Mouse (Mus musculus): ENCODE results near the gene Cab39. TPM values are rescaled to one million over a fixed set of nuclear protein-coding genes. Genes with fewer than 3 reads are reported as not detected.
A peak's percentile ranks its signal among the peaks of the same experiment; 100 is the strongest.

The Cab39 gene
- total and polyA plus RNA-seq, 3 experiments = 90.2 to 239 (median 111) TPM

DNA sequence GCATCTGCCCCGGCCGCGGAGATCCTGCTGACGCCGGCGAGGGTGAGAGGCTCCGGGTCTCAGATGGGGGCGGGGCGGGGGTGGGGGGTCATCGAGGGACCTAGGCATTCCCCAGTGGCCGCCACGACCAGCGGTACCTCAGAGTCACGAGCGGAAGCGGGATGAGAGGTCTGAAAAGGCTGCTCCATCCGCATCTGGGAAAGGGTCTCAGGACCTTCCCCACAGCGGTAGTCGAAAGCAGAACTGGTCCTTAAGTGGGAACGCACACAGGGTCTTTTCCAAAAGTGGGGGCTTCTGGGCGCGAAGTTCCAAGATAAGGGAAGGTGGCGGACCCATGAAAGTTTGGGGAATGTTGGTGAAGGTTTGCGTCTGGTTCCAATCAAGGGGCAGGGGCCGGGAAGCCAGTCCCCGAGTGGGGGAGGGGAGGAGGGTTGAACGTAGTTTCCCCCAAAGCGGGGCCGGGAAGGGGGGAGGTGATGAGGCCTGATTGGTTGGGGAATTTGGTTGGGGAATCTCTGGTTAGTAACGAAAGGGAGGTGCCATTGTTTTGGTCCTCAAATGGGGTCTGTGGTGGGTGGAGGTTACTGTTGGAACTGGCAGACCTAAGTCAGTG is 101.6 kb downstream of the Cab39 start:
- Histone ChIP-seq H3K79me2 (replicated peaks; ENCODE audit: control insufficient read depth, extremely low read depth, insufficient read depth, poor library complexity, severe bottlenecking) (peaks cover 36% of the 10 kb centered on the region), H3K27me3 (replicated peaks) (no peaks in the 10 kb centered on the region), H3K36me3 (replicated peaks in 1 of 2; ENCODE audit: control insufficient read depth in 1 of 2, insufficient read depth in 1 of 2, low read length in 1 of 2) (peaks cover 0 to 10% of the 10 kb centered on the region in 2 experiments), H3K27ac (ENCODE audit: insufficient read depth, low read depth) (peak overlapping the region; percentile 92), H3K4me3 (replicated peaks in 1 of 3; ENCODE audit: low read depth in 2 of 3, low read length in 2 of 3, poor library complexity in 1 of 3) (peak overlapping the region; percentile 83 to 96 (median 86)), H3K9ac (ENCODE audit: insufficient read depth, low read depth) (peak overlapping the region; percentile 86), H3K4me1 (ENCODE audit: control insufficient read depth in 1 of 2, insufficient read depth in 2 of 2) (peaks cover 14 to 40% of the 10 kb centered on the region in 2 experiments), H3K9me3 (replicated peaks; ENCODE audit: low read length) (peaks cover 3% of the 10 kb centered on the region), H3K4me2 (ENCODE audit: insufficient read depth, low read depth, poor library complexity, severe bottlenecking) (peak overlapping the region; percentile 54)
- TF ChIP-seq MAFK (IDR thresholded peaks at IDR 0.05; ENCODE audit: insufficient replicate concordance, low read length) (no peak), IRF4 (IDR thresholded peaks at IDR 0.05; ENCODE audit: low read depth, low read length) (no peak), HCFC1 (IDR thresholded peaks at IDR 0.05; ENCODE audit: low read depth, low read length) (0 out of 2 replicates have a peak, but pooled peaks have one; percentile 0), CHD2 (IDR thresholded peaks at IDR 0.05; ENCODE audit: low read length) (peak; percentile 59), ETS1 (conservative IDR thresholded peaks at IDR 0.05; ENCODE audit: low read depth, low read length) (no peak), RAD21 (IDR thresholded peaks at IDR 0.05; ENCODE audit: low read depth, low read length) (no peak), MXI1 (IDR thresholded peaks at IDR 0.05; ENCODE audit: low read depth, low read length) (no peak), BHLHE40 (IDR thresholded peaks at IDR 0.05; ENCODE audit: low read depth, low read length) (peak; percentile 51; the same call in 1 of the 2 replicates), MAX (IDR thresholded peaks at IDR 0.05; ENCODE audit: low read length) (no peak), ZMIZ1 (IDR thresholded peaks at IDR 0.05; ENCODE audit: low read depth, low read length) (0 out of 2 replicates have a peak, but pooled peaks have one; percentile 1), SMC3 (IDR thresholded peaks at IDR 0.05; ENCODE audit: low read depth, low read length) (no peak)
- peak; percentile 64 for DNase-seq (ENCODE audit: extremely low read depth)
- dilution Hi-C loops (cut with MboI; ENCODE audit: extremely low pct_ligation_motif_present, extremely low pct_unique_long_range_greater_than_20kb, low sequenced_read_pairs) = no loop called here
- in situ Hi-C loops (cut with MboI; ENCODE audit: low pct_ligation_motif_present, low pct_unique_long_range_greater_than_20kb, low sequenced_read_pairs) = loop anchor here (5.0 kb wide), 1 partner anchor 43 kb away; no protein-coding TSS in a partner anchor

DNA sequence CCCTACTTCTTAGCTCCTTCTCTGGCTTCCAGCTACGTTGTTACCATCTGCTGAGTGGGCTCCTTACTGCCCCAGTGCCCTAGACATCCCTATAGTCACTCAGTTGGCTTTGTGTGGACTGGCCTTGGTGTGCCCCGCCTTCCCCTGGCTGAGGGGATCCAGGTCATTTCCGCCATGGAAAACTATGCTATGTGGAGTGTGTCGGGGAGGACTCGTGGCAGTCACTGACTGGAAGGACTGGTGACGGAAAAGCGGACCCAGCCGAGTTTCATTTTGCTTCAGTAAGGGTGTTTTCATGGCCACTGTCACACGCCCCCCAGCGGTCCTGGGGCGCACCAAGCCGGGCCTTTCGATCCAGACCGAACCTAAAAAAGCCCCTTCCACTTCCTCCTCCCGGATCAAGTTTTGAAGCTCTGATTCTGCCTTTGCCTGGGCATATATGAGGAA is 102.2 kb downstream of the Cab39 start:
- peak; percentile 93 for DNase-seq (ENCODE audit: extremely low read depth)
- TF ChIP-seq JUN (IDR thresholded peaks at IDR 0.05; ENCODE audit: insufficient read depth, low read depth, low read length) = no peak
- peak; percentile 64 for TF ChIP-seq BHLHE40 (IDR thresholded peaks at IDR 0.05; ENCODE audit: low read depth, low read length)
- peak; percentile 27; the same call in 1 of the 2 replicates for TF ChIP-seq EP300 (IDR thresholded peaks at IDR 0.05; ENCODE audit: low read length)
- no peak for TF ChIP-seq MAZ (IDR thresholded peaks at IDR 0.05; ENCODE audit: low read depth, low read length)
- TF ChIP-seq POLR2A (IDR thresholded peaks at IDR 0.05; ENCODE audit: low read depth, low read length) = peak; percentile 58
- no peak for TF ChIP-seq KAT2A (IDR thresholded peaks at IDR 0.05; ENCODE audit: insufficient replicate concordance, low read length)
- TF ChIP-seq USF1 (IDR thresholded peaks at IDR 0.05; ENCODE audit: low read depth, low read length) = no peak
- no peak for TF ChIP-seq NRF1 (IDR thresholded peaks at IDR 0.05; ENCODE audit: low read depth, low read length)
- TF ChIP-seq PAX5 (IDR thresholded peaks at IDR 0.05; ENCODE audit: low read length) = no peak
- TF ChIP-seq POLR2AphosphoS2 (IDR thresholded peaks at IDR 0.05; ENCODE audit: low read depth, low read length) = no peak
- TF ChIP-seq MEF2A (IDR thresholded peaks at IDR 0.05; ENCODE audit: borderline replicate concordance, low read depth, low read length) = peak; percentile 75
- TF ChIP-seq MAX (IDR thresholded peaks at IDR 0.05; ENCODE audit: low read length) = peak; percentile 74
- TF ChIP-seq RAD21 (IDR thresholded peaks at IDR 0.05; ENCODE audit: low read depth, low read length) = peak; percentile 52
- TF ChIP-seq NELFE (IDR thresholded peaks at IDR 0.05; ENCODE audit: low read depth, low read length) = peak; percentile 61
- no peak; the same call in 1 of the 2 replicates for TF ChIP-seq CHD1 (IDR thresholded peaks at IDR 0.05; ENCODE audit: low read depth, low read length)
- TF ChIP-seq CHD2 (IDR thresholded peaks at IDR 0.05; ENCODE audit: low read length) = no peak
- TF ChIP-seq HCFC1 (IDR thresholded peaks at IDR 0.05; ENCODE audit: low read depth, low read length) = peak; percentile 34
- TF ChIP-seq RCOR1 (conservative IDR thresholded peaks at IDR 0.05; ENCODE audit: low read depth, low read length) = no peak
- TF ChIP-seq CTCF (conservative IDR thresholded peaks at IDR 0.05 in 1 of 2, IDR thresholded peaks at IDR 0.05 in 1 of 2; ENCODE audit: low read depth in 2 of 2, low read length in 2 of 2) = peak in 1 of 2 experiments; percentile 79; a peak in 2 of 4 replicates
- TF ChIP-seq MAFK (IDR thresholded peaks at IDR 0.05; ENCODE audit: insufficient replicate concordance, low read length) = peak; percentile 60; the same call in 1 of the 2 replicates
- TF ChIP-seq IRF4 (IDR thresholded peaks at IDR 0.05; ENCODE audit: low read depth, low read length) = peak; percentile 81
- TF ChIP-seq MXI1 (IDR thresholded peaks at IDR 0.05; ENCODE audit: low read depth, low read length) = peak; percentile 58; the same call in 1 of the 2 replicates
- peak; percentile 61 for TF ChIP-seq ETS1 (conservative IDR thresholded peaks at IDR 0.05; ENCODE audit: low read depth, low read length)
- peak; percentile 49 for TF ChIP-seq SIN3A (IDR thresholded peaks at IDR 0.05; ENCODE audit: low read length)
- no peak for TF ChIP-seq E2F4 (IDR thresholded peaks at IDR 0.05; ENCODE audit: insufficient replicate concordance, low read depth, low read length)
- no peak for TF ChIP-seq ZC3H11A (IDR thresholded peaks at IDR 0.05; ENCODE audit: low read depth, low read length)
- TF ChIP-seq MYC (IDR thresholded peaks at IDR 0.05; ENCODE audit: low read depth, low read length) = peak; percentile 74
- peak; percentile 62 for TF ChIP-seq SMC3 (IDR thresholded peaks at IDR 0.05; ENCODE audit: low read depth, low read length)

More for the DNA sequence above, 102.2 kb downstream of the Cab39 start:
- peaks cover 14 to 44% of the 10 kb centered on the region in 2 experiments for H3K4me1 ChIP-seq (ENCODE audit: control insufficient read depth in 1 of 2, insufficient read depth in 2 of 2)
- H3K9ac ChIP-seq (ENCODE audit: insufficient read depth, low read depth) = peak overlapping the region; percentile 86
- dilution Hi-C loops (cut with MboI; ENCODE audit: extremely low pct_ligation_motif_present, extremely low pct_unique_long_range_greater_than_20kb, low sequenced_read_pairs) (no loop called here), in situ Hi-C loops (cut with MboI; ENCODE audit: low pct_ligation_motif_present, low pct_unique_long_range_greater_than_20kb, low sequenced_read_pairs) (no loop called here)
- no peaks in the 10 kb centered on the region for H3K27me3 ChIP-seq (replicated peaks)
- H3K79me2 ChIP-seq (replicated peaks; ENCODE audit: control insufficient read depth, extremely low read depth, insufficient read depth, poor library complexity, severe bottlenecking) = peaks cover 41% of the 10 kb centered on the region
- peak overlapping the region; percentile 93 for H3K4me2 ChIP-seq (ENCODE audit: insufficient read depth, low read depth, poor library complexity, severe bottlenecking)
- H3K9me3 ChIP-seq (replicated peaks; ENCODE audit: low read length) = peaks cover 3% of the 10 kb centered on the region
- H3K4me3 ChIP-seq (replicated peaks in 1 of 3; ENCODE audit: low read depth in 2 of 3, low read length in 2 of 3, poor library complexity in 1 of 3) = peak overlapping the region; percentile 83 to 96 (median 86)
- peaks cover 0 to 10% of the 10 kb centered on the region in 2 experiments for H3K36me3 ChIP-seq (replicated peaks in 1 of 2; ENCODE audit: control insufficient read depth in 1 of 2, insufficient read depth in 1 of 2, low read length in 1 of 2)
- H3K27ac ChIP-seq (ENCODE audit: insufficient read depth, low read depth) = peak overlapping the region; percentile 92
